Mouse (Mus musculus): Measurements from ENCODE around the gene 5330417H12Rik. TPM values are rescaled to one million over a fixed set of nuclear protein-coding genes. Genes with fewer than 3 reads are reported as not detected.
A peak's percentile ranks its signal among the peaks of the same experiment; 100 is the strongest.

Gene 5330417H12Rik
- polyA plus RNA-seq, 1 experiment from 2014 or later = 0.11 TPM

DNA sequence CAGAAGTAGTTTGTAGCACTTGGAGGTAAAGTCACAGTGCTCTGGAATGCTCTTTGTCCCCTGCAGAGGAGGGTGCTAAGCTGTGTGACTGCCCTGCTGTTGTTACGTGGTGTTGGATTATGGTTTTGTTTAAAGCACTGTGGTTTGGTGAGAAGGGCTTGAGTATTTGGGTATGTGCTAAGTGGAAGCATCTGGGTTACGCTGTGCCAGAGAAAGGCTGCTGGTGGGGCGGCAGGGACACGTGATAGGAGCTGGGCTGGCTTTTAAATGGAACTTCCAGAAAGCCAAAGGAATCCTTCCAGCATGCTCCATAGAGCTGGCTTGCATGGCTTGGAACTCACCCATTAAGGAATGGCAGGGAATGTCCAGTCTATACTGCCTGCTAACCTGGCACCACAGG, 5.7 kb downstream of the 5330417H12Rik start:
- no peaks in the 10 kb centered on the region for H3K36me3 ChIP-seq
- H3K4me1 ChIP-seq = peaks cover 15% of the 10 kb centered on the region
- H3K27ac ChIP-seq = no peak overlapping the region; the same call in 1 of the 2 replicates
- no peak overlapping the region for H3K9ac ChIP-seq
- H3K27me3 ChIP-seq = no peaks in the 10 kb centered on the region
- H3K4me2 ChIP-seq (replicated peaks) = no peak overlapping the region
- ATAC-seq (ENCODE audit: low FRiP score, low read depth) = peak; percentile 87
- H3K4me3 ChIP-seq = no peak overlapping the region
- H3K9me3 ChIP-seq = no peaks in the 10 kb centered on the region
- WGBS = 19% methylated on average over 4 of the region's 4 CpGs

DNA sequence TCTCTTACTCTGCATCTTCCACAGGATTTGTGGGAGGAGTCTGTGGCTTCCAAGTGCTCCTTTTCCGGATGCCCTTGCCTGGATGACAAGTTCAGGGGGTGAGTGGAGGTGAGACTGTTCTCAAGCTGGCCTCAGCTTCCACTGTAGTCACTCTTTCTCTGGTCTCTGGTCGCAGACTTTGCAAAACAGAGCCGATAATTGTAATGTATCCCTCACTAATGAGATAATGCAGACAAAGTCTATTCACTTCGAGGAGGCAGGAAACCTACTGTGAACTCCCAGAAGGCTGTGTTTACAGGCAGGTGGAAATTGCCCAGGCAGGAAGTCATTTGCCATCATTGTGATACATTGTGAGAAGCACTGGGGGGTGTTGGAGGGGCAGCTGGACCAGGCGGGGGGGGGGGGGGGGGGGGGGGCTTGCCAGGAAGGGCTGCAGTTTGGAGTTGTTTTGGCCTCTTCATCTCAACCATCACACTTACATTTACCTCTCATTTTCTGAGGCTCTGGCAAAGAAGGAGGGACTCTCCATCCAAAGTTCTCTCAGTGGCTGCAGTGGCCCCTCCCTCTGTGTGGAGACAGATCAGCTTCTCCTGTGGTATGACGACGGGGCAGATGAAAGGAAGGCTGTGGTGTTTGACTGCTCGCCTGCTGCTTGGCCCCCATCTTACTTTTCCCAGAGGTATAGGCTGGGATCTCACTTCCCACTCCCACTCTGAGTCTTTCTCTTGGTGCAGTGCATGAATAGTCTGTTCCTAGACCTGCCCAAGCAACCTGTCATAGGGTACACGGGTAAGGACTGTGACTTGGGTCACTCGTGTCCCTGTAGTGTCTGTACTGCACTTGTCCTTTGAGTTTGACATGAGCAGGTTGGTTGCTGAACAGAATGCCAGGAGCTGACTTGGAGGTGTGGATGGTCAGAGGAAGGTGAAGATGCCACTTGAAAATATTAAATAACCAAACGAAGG, 6.7 kb downstream of the 5330417H12Rik start:
- peaks cover 15% of the 10 kb centered on the region for H3K4me1 ChIP-seq
- WGBS = 32% methylated on average over 10 of the region's 11 CpGs
- peak; percentile 26; the same call in 1 of the 2 replicates for ATAC-seq (ENCODE audit: low FRiP score, low read depth)
- H3K9ac ChIP-seq = no peak overlapping the region
- H3K4me3 ChIP-seq = no peak overlapping the region
- H3K27me3 ChIP-seq = no peaks in the 10 kb centered on the region
- H3K4me2 ChIP-seq (replicated peaks) = no peak overlapping the region
- no peak overlapping the region; the same call in 1 of the 2 replicates for H3K27ac ChIP-seq
- no peaks in the 10 kb centered on the region for H3K36me3 ChIP-seq
- H3K9me3 ChIP-seq = no peaks in the 10 kb centered on the region

DNA sequence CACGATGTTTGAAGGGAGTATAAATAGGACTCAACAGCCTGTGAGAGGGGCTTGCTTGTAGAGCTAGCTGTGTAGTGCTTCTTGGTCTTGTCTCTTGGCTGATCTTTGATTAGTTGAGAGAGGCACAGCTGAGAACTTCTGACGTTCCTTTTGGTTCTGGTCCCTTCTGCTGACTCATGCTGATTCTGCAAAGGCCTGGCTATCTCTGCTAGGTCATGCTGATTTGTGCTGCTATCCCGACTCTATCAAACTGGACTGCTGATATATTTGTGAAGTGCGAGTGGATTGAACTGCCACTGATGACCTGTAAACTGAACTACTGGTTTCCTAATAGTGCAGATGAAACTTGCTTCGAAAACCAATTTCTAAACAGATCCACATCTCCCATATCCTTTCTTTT, 14.1 kb downstream of the 5330417H12Rik start:
- ATAC-seq (ENCODE audit: low FRiP score, low read depth) = no peak
- no peaks in the 10 kb centered on the region for H3K27me3 ChIP-seq
- no peaks in the 10 kb centered on the region for H3K4me1 ChIP-seq
- H3K27ac ChIP-seq = no peak overlapping the region
- no peak overlapping the region for H3K4me3 ChIP-seq
- no peaks in the 10 kb centered on the region; the same call in 1 of the 2 replicates for H3K9me3 ChIP-seq
- WGBS = 88% methylated on average over 5 of the region's 5 CpGs
- no peak overlapping the region for H3K4me2 ChIP-seq (replicated peaks)
- no peaks in the 10 kb centered on the region for H3K36me3 ChIP-seq
- H3K9ac ChIP-seq = no peak overlapping the region

DNA sequence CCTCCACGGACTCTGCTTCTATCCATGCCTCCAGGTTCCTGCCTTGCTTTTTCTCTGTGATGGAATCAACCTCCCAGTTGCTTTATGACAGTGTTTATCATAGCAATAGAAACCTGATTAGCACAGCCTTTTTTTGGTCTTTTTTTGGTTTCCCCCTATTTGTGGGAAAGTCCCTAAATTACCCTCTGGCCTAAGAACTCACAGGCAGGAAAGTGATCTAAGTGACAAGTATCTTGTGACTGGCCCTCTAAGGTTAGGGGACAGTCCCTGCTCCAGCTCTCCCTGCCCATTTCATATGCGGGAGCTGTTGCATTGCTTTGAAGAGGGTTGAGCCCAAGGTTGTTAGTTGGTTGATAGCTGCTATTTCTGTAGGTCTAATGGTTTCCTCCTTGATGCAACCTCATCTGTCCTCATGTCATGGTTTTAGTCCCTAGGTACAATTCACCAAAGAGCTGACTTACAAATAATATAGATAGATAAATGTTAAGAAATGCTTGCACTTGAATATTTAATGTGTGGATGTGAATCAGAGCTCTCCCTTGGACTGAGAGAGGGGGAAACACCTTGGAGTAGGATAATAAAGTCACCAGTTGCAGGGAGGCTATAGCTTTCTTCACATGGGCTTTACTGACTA, 15.2 kb downstream of the 5330417H12Rik start:
- no peak for ATAC-seq (ENCODE audit: low FRiP score, low read depth)
- 83% methylated on average over 2 of the region's 2 CpGs for WGBS
- no peaks in the 10 kb centered on the region for H3K36me3 ChIP-seq

DNA sequence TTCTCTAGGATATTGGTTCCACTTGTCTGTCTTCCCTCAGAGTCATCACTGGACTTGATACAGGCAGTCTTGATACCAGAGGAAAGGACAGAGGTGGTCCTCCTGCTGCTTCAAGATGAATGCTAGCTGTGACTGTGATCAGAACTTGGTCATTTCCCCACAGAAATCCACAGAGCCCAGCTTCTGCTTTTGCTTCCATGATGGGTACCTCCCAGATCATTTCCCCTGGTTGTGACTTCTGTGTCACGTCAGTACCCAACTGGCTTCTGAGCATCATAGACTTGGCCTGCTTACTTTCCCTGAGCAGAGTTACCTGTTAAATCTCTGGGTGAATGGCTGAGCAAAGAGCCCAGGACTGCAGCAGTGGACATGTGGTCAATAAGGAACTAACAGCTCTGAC, 17.2 kb downstream of the 5330417H12Rik start:
- 92% methylated on average over 1 of the region's 1 CpGs for WGBS
- Histone ChIP-seq H3K4me1 (no peaks in the 10 kb centered on the region), H3K9ac (no peak overlapping the region), H3K4me3 (no peak overlapping the region), H3K9me3 (no peaks in the 10 kb centered on the region; the same call in 1 of the 2 replicates), H3K4me2 (replicated peaks) (no peak overlapping the region), H3K27me3 (no peaks in the 10 kb centered on the region), H3K36me3 (no peaks in the 10 kb centered on the region), H3K27ac (no peak overlapping the region)
- ATAC-seq (ENCODE audit: low FRiP score, low read depth) = no peak

More for the DNA sequence above, 15.2 kb downstream of the 5330417H12Rik start:
- Histone ChIP-seq H3K4me1 (no peaks in the 10 kb centered on the region), H3K4me3 (no peak overlapping the region), H3K9me3 (no peaks in the 10 kb centered on the region; the same call in 1 of the 2 replicates), H3K9ac (no peak overlapping the region), H3K4me2 (replicated peaks) (no peak overlapping the region), H3K27me3 (no peaks in the 10 kb centered on the region), H3K27ac (no peak overlapping the region)

DNA sequence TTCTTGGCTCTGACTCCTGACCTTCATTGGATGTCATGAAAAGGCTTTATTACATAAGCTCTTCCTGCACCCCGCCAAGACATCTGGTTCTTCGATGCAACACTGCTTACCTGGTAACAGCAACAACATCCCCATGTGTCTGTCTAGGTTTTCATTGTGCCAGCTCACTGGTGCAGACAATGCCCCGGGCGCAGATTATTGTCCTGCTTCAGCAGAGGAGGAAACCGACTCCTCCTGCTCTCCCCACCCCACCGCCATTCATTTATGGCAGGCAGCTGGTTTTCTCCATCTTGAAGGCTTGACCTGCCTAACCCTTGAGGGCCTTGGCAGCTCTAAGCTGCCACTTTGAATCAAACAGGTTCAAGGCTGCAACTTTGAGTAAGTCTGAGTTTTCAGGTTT, 22.0 kb downstream of the 5330417H12Rik start:
- Histone ChIP-seq H3K36me3 (no peaks in the 10 kb centered on the region), H3K9ac (no peak overlapping the region), H3K27ac (no peak overlapping the region), H3K4me1 (no peaks in the 10 kb centered on the region), H3K4me2 (replicated peaks) (no peak overlapping the region), H3K4me3 (no peak overlapping the region), H3K27me3 (no peaks in the 10 kb centered on the region), H3K9me3 (no peaks in the 10 kb centered on the region)
- no peak for ATAC-seq (ENCODE audit: low FRiP score, low read depth)
- 63% methylated on average over 6 of the region's 6 CpGs for WGBS

DNA sequence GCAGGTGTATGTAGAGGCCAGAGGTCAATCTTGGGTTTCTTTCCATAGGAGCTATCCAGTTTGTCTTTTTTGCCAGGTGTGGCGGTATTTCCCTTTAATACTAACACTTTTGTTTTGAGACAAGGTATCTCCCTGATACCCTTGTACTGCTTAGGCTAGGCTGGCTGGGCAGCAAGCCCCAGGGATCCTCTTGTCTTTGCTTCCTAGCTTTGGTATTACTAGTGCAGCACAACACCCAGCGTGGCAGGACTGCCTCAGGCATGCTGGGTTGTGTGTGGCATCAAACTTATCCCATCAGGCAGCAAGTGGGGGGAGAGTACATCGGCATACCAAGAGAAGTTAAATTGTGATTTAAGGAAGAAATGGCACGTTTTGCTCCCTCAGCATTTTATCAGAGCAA, 22.5 kb downstream of the 5330417H12Rik start:
- 77% methylated on average over 4 of the region's 4 CpGs for WGBS
- no peak for ATAC-seq (ENCODE audit: low FRiP score, low read depth)
- no peak overlapping the region for H3K4me2 ChIP-seq (replicated peaks)
- no peak overlapping the region for H3K27ac ChIP-seq
- no peaks in the 10 kb centered on the region for H3K27me3 ChIP-seq
- no peaks in the 10 kb centered on the region for H3K9me3 ChIP-seq
- H3K4me3 ChIP-seq = no peak overlapping the region
- no peaks in the 10 kb centered on the region for H3K36me3 ChIP-seq
- H3K4me1 ChIP-seq = no peaks in the 10 kb centered on the region
- no peak overlapping the region for H3K9ac ChIP-seq

DNA sequence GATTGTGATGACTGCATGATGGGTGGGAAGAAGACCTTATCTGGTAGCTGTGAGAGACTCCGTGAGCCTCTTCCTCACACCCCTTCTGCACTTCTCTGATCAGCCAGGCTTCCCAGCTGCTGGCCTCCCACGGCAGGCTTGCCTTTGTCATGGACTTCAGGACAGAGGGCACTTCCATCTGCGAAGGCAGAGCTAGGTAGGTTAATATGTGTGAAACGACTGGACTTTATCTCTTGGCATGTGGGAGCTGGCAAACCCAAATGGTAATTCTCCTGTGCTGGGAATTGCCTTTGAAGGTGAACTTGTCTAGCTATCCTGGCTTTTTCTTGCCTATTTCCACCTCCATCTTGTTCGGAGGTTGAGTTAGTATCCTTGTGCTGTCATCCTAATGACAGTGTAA, 24.3 kb downstream of the 5330417H12Rik start:
- no peaks in the 10 kb centered on the region for H3K9me3 ChIP-seq
- H3K4me1 ChIP-seq = peaks cover 6% of the 10 kb centered on the region; the same call in 1 of the 2 replicates
- no peak overlapping the region for H3K4me2 ChIP-seq (replicated peaks)
- 68% methylated on average over 5 of the region's 5 CpGs for WGBS
- H3K36me3 ChIP-seq = no peaks in the 10 kb centered on the region
- no peaks in the 10 kb centered on the region for H3K27me3 ChIP-seq
- no peak for ATAC-seq (ENCODE audit: low FRiP score, low read depth)
- H3K27ac ChIP-seq = no peak overlapping the region
- H3K4me3 ChIP-seq = no peak overlapping the region
- no peak overlapping the region for H3K9ac ChIP-seq

DNA sequence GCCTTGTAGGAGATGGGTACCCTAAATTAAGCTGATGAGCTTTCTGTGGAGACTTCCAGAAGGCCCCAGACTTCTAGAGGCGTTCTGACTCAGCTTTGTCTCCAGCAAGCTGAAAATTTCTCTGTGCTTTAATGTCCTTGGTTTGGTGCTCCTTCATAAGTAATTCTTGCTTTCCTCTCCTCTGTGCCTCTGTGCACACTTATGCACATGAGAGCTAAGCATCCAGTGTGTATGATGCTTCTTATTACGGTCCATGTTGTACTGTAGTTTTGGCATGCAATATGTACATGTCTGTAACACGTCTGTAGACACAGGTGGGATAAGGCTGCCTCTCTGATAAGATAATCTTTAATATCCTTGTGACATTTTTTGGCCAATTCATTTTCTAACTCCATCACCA, 27.0 kb downstream of the 5330417H12Rik start:
- no peak for ATAC-seq (ENCODE audit: low FRiP score, low read depth)
- H3K36me3 ChIP-seq = no peaks in the 10 kb centered on the region
- 89% methylated on average over 3 of the region's 3 CpGs for WGBS
- H3K27me3 ChIP-seq = no peaks in the 10 kb centered on the region
- peaks cover 23% of the 10 kb centered on the region for H3K4me1 ChIP-seq
- no peak overlapping the region for H3K4me3 ChIP-seq
- H3K9ac ChIP-seq = no peak overlapping the region
- H3K4me2 ChIP-seq (replicated peaks) = no peak overlapping the region
- no peaks in the 10 kb centered on the region for H3K9me3 ChIP-seq
- H3K27ac ChIP-seq = no peak overlapping the region

DNA sequence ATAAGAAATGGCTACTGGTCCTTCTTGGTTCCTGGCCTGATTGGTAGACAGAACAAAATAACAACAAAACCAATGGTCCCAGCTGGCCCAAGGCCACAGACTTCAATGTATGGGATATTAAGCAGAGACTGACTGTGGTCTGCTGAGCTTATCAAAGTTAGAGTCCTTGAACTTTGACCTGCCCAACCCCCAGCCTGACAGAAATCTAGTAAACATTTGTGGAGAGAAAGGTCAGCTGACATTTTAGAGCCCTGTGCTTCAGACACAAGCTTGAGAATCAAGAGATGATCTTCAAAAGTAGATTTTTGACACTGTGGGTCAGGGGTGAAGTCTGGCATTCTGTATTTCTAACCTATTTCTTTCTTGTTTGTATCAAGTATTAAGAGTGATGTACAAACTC, 28.2 kb downstream of the 5330417H12Rik start:
- H3K36me3 ChIP-seq = peaks cover 8% of the 10 kb centered on the region
- H3K27me3 ChIP-seq = no peaks in the 10 kb centered on the region
- H3K4me3 ChIP-seq = no peak overlapping the region
- no peak overlapping the region for H3K9ac ChIP-seq
- H3K9me3 ChIP-seq = no peaks in the 10 kb centered on the region
- H3K4me2 ChIP-seq (replicated peaks) = no peak overlapping the region
- peaks cover 23% of the 10 kb centered on the region for H3K4me1 ChIP-seq
- H3K27ac ChIP-seq = no peak overlapping the region
- ATAC-seq (ENCODE audit: low FRiP score, low read depth) = no peak

DNA sequence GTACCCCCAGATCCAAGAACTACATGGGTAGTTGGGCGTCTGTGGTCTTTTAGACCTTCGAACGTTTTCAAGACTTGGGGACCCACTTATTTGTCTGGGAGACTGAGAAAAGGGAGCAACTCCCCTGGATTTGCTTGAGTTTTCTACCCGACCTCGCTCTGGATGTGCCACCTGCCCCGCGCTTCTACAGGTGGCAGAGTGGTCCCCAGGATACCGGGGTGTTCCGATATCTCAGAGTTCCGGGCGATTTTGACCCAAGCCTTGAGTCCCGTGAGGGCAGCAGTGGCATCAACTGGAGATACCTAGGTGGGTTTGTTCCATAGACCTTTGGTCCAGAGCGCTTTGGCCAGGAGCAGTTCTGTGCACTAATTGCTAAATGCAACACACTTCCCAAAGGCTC, 29.5 kb downstream of the 5330417H12Rik start:
- H3K4me3 ChIP-seq = peak overlapping the region; percentile 54
- WGBS = 17% methylated on average over 13 of the region's 13 CpGs
- H3K27ac ChIP-seq = no peak overlapping the region
- H3K27me3 ChIP-seq = no peaks in the 10 kb centered on the region
- peaks cover 21% of the 10 kb centered on the region for H3K36me3 ChIP-seq
- H3K9ac ChIP-seq = peak overlapping the region; percentile 63
- H3K9me3 ChIP-seq = no peaks in the 10 kb centered on the region
- ATAC-seq (ENCODE audit: low FRiP score, low read depth) = no peak
- H3K4me1 ChIP-seq = peaks cover 23% of the 10 kb centered on the region
- peak overlapping the region; percentile 94 for H3K4me2 ChIP-seq (replicated peaks)

DNA sequence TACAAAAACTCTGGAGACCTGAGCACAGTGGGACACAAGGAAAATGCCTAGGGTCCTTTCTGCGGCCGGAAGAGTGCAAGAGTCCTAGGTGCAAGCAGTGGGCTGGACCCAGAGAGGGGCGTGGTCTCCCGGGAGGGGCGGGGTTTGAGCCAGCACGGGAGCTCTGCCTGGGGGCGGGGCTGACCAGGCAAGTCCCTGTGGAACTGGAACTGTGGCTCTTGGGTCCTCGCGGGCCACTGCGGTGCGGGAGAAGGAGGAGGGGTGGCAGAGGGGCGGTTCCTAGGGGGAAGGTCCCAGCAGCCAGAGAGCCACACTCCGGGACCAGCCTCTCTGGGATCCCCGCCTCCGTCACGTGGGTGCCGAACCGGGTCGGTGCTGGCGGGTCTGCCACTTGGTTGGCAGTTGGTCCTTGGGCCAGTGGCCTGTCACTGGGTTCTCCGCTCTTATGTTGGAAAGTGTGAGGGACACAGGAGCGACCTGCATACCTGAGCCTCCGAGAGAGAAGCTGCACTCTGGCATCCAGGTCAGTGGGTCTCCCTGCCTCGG, 30.0 kb downstream of the 5330417H12Rik start, which contains the start of gene Ppfibp2:
TSS of gene Ppfibp2 (plus strand) at position 351 of the 546 bp plus-strand sequence.
- WGBS = under 1% methylated on average over 24 of the region's 24 CpGs
- Histone ChIP-seq H3K4me3 (peak within 1 kb of the TSS; percentile 54), H3K9ac (peak within 1 kb of the TSS; percentile 63), H3K27me3 (no peaks in the 10 kb centered on the region), H3K36me3 (peaks cover 26% of the 10 kb centered on the region), H3K9me3 (no peaks in the 10 kb centered on the region), H3K27ac (no peak within 1 kb of the TSS), H3K4me2 (replicated peaks) (peak within 1 kb of the TSS; percentile 94), H3K4me1 (peaks cover 23% of the 10 kb centered on the region)
- peak; percentile 91 for ATAC-seq (ENCODE audit: low FRiP score, low read depth)

All from limb, embryonic 13.5 days (tissue).